Mouse (Mus musculus) urinary bladder, postnatal 10 days (tissue): ENCODE results near the gene Kif22.
"Not testable (repeated sequence)": the region's sequence is repeated elsewhere in the genome, so short reads cannot be mapped to it uniquely, and the experiment has no call there.

Experiments
- DNase-seq: peaks from one replicate; pipeline ENCODE4 v3.0.0; 2022; ENCODE audit warnings: low spot score

Kif22 gene

DNA sequence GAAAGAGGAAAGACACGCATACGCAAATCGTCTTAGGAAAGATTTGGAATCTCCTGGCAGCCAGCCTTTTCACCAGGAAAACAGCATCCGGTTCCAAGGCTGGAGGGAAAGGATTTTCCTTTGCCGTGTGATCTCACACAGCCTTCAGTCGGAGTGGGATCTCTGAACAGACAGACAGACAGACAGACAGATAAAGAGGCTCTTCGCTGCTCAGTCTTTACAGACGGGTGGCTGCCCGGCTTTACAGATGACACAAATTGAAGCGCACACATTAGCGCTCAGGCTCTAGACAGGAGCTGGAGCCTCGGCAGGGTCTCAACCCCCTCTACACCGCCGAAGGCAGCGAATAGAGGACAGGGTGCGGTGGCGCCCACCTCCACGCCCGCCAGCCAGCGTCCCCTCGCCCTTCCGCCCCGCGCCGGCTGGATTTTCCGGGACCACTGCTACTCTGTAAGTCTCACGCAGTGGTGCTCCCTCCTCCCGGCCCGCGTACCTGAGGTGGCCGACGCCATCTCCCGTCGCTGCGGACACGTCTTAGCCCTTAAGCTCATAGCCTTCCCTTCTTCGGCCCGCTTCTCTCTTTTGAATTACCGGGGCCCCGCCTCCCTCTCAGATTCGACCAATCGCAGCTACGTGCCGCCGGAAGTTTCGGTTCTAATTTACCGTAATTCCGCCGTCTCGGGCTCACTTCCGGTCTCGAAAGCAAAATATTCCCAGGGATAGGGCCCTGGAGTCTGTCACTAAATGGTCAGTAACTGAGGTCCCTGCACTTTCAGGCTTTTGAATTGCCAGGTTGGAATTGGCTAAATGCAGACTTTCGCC, at the start of gene Kif22:
Gene Kif22 (minus strand): TSS at position 621 of the 822 bp plus-strand sequence.
- peak; percentile 61 for DNase-seq

DNA sequence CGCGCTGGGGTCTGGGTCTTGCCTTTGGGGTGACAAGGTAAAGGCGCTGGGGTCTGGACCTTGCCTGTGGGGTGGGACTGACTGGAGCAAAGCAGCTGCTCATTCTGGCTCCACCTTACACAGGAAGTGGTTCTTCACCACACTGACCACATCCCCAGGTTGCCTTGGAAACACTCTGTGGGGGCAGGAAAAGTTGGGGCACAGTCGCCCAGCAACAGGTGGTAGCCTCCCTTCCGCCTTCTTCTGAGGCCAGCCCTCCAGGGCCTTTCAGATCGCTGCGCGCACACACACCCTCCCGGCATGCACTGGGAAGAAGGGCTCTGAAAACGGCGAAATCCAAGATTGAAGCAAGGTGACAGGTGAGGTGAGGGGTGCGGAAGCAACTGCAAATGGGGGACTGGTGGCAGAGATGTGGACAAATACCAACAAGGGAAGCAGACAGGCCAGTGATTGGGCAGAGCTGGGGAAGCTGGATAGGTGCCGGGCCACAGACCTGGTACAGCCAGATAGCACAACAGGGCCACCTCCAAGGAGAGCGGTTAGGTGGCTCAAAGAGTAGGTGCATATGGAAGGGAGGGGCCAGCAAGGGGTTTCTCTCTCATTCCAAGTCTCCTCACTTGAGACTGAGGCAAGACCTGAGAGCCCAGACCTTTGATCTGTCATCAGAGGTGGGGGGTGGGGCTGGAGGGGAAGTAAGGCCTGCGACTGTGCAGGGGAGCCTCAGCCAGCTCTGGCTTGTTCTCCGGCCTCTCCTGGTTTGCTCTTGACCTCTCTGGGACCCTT, 49.0 kb upstream of the Kif22 start, which contains the start of gene AI467606:
Gene AI467606 (plus strand): TSS at position 246 of the 783 bp plus-strand sequence.
- no peak for DNase-seq

DNA sequence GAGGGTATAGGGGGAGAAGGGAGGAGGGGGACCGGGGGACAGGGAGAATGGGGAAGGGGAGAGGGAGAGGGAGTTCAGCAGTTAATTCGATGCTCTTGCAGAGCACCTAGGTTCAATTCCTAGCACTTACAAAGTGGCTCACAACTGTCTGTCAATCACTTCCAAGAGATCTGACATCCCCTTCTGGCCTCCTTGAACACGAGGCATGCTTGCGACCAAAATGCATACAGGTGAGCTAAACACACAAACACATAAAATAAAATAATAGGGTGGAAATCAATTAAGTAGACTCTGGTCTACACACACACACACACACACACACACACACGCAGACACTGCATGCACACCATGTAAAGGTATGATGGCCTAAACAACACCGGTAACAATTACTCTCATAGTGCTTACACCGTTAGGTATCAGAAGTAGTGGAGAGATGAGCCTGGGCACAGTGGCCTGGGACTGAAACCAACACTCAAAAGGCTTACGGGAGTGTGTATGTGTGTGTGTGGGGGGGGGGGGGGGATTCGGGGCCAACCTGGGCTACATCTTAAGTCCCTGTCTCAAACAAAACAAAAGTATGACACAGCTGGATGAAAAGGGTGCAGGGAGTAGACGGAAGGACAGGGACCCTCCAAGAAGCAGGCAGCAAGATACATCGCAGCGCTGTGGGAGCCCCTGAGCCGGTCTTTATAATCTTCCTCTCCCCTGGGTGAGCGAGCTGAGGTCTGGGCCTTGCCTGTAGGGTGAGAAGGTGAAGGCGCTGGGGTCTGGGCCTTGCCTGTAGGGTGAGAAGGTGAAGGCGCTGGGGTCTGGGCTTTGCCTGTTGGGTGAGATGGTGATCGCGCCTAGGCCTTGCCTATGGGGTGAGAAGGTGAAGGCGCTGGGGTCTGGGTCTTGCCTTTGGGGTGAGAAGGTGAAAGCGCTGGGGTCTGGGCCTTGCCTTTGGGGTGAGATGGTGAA, 48.2 kb upstream of the Kif22 start:
- no peak for DNase-seq

DNA sequence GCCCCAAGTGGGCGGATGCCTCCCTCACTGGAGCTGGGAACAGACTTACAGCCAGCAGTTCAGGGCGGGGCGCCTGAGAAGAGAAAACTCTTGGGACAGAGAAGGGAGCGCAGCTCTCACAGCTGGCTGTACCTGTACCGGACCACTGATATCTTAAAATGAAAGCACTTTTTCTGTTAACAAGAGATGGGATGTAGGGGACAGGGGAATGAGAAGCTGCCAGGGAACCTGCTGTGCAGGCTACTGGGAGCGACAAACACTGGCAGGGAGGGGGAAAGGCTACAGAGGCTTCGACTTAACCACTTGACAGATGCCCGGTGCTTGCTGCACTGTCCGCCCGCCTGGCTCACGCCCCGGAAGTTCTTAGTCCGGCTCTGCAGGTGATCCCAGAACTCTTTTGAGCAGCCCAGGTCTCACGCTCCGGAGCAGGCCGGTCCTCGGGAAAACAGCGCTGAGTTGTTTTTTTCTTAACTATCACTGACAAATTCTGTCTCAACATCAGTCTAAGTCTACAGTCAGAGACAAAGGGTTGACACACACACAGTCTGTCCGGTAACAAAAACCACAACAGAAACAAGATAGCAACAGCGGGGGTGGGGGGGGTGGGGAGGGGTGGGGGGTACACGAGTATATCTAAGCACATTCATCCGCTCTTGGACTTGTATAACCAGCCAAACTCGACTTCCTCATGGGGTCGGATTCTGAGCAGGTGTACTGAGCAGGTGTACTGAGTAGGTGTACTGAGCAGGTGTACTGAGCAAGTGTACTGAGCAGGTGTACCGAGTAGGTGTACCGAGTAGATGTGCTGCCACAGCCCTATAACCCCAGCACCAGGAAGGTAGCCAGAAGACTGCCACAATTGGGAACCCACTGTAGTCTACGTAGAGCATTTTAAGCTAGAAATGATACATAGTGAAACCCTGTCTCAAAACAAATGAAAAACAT, 46.9 kb upstream of the Kif22 start:
- no peak for DNase-seq

DNA sequence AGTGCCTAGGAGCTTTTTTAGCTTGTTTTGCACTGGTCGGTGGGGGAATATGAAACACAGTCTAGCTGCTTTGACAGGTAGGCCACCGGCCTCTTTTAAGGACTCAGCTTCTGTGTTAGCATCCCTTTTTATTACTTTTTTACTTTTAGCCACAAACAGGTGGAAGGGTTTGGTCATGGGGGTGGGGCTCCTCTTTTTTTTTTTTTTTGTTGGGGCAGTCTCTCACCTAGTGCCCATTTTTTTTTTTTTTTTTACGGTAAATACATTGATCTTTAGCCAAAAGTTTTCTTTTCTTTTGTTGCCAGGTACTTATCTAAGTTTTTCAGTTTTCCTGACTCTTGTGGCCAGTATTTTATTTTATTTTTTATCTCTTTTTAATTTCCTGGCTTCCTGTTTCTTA, 45.8 kb upstream of the Kif22 start:
- no peak for DNase-seq

DNA sequence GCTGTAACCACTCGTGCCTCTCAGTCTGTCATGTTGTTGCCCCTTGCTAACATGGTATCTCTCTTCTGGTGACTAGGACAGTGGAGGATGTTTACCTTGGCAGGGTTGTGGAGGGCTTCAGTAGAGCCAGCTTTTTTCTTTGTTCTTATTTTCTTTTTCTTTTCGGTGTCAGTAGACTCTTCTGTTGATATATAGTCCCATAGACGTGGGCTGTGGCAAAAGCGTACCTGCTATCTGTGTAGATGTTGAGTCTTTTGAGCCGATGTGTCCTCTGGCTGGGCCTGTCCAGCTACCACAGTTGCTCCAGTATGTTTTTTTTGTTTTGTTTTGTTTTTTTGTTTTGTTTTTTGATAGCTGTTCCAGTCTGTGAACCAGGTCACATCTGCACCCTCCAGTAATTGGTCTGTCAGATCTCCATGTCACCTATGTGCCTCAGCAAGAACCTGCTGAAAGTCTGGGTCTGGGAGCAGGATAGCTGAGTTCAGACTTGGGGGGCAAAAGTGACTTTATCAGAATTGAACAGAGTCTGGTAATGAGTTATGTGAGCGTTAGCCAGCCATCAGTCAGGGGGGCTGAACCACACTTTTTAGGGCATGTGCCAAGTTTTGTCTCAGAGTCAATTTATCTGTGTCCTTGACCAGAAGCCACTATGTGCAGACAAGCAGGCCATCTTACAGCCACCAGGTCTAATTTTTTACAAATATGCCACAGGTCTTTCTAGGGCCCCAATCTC, 45.2 kb upstream of the Kif22 start, which contains the start of gene Zg16:
Gene Zg16 (minus strand): TSS at position 51 of the 733 bp plus-strand sequence.
- not testable (repeated sequence) for DNase-seq

DNA sequence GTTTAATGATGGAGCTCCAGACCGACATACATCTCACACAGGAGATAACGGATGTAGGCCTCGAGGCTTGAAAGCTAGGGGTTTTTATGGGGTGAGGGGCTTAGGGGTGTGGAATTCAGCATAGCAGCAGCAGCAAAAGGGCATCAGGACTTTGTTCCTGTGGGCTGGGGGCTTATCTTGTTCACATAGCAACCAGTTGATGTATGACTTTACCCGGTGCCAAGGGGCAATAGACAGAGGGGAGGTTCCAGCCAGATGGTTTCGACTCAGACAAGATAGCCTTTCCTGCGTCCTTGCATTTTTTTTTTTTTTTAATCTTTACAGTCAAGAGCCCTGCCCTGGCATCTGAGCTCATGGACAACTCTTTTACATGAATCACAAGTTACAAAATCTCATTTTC, 43.5 kb upstream of the Kif22 start:
- not testable (repeated sequence) for DNase-seq

DNA sequence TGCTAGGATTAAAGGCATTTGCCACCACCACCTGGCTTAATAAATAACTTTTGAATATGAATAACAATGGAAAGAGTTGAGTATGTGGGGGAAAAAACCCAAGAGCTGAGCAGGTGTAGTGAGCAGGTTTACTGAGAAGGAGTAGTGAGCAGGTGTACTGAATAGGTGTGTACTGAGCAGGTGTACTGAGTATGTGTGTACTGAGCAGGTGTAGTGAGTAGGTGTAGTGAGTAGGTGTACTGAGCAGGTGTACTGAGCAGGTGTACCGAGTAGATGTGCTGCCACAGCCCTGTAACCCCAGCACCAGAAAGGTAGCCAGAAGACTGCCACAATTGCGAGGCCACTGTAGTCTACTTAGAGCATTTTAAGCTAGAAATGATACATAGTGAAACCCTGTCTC, 42.5 kb upstream of the Kif22 start:
- no peak for DNase-seq

DNA sequence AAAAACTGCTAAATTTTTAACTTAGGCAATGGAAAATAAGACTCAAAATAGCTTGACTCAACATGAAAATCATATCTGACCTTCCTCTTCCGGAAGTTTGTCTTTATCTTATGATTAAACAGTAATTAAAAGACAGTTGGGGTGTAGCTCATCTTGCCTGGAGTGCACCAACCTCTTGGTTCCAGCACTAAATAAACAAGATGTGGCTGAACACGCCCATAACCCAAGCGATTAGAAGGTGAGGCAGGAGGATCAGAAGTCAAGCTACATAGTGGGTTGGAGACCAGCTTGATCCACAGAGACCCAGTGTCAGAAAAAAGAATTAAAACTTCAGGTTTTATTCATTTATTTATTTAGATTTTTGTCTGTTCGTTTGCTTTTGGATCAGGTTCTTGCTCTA, 41.4 kb upstream of the Kif22 start:
- DNase-seq, result no peak

DNA sequence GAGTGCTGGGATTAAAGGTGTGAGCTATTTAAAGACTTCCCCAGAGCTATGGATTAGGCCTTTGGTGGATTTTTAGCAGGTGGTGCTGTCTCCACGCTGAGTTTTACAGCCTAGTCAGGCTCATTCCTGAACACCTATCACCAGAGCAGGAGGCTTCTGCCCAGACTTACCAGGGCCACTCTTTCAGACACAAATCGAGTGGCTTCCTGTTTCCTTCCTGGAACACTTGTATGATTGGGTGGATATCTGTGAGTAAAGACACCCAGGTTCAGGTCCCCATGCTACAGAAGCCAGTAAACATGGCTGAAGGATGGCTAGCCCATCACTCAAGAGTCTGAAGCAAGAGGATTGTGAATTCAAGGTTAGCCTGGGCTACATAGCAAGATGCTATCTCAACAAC, 40.7 kb upstream of the Kif22 start:
- DNase-seq, result no peak

DNA sequence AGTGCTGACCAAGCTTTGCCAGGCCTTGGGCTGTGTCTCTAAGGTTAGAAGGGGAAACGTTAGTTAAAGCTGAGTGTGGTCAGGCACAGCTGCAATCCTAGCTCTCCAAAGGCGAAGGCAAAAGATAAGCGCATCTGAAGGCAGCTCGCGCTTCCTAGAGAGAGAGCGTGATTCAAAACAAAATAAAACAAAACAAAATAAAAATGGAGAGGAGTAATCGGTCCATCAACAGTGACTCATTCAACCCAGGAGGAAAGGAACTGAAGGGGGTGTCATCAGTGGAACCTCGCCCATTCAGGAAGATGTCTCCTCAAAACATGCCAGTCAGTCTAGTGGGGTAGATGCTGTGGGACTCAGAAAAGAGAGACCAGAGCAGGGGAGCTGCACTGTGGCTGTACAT, 40.0 kb upstream of the Kif22 start:
- no peak for DNase-seq

DNA sequence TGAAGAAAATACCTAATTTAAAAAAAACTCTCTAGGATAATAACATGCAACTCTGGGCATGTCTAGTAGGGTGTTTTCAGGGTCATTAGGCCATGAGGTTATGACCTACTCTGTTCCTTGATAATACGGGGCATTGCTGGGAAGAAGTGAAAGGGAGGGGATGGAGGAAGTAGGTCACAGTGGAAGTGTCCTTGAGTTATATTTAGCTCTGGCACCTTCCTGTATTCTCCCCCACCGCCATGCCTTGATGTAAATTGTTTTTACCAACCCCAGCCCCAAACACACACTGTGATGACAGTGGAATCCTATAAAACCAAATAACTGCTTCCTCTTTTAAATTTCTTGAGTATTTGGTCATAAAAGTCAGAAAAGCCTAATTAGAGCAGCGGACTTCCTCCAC, 37.8 kb upstream of the Kif22 start:
- no peak for DNase-seq

DNA sequence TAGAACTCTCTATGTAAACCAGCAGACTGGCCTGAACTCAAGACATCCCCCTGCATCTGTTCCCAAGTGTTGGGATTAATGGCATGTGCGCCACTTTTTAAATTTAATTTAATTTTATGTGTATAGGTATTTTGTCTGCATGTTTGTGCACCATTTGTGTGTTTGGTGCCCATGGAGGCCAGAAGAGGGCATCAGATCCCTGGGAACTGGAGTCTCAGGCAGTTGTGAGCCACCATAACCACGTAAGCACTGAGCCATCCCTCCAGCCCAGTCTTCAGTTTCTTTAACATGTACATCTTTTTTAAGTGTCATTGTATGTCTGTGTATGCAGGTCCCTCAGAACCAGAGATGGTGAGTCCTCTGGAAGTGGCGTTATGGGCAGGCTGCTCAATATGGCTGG, 35.4 kb upstream of the Kif22 start:
- DNase-seq, result no peak

DNA sequence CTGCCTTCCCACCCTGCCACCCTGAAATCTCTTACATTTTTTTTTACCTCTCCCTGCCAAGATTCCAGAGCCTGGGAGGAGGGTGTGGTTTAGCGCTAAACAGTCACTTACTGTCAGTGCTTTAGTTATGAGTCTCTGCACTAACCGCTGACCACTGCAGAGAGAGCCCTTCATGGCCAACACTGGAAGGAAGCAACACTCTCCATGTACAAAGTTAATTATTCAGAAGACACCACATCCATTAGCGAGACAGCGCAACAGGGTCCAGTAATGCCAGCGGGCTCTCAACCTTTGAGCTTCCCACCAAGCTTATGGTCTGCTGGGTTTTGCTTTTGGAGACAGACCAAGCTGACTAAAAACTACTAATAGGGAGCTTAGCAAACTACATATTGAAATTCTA, 33.9 kb upstream of the Kif22 start:
- DNase-seq, result no peak

DNA sequence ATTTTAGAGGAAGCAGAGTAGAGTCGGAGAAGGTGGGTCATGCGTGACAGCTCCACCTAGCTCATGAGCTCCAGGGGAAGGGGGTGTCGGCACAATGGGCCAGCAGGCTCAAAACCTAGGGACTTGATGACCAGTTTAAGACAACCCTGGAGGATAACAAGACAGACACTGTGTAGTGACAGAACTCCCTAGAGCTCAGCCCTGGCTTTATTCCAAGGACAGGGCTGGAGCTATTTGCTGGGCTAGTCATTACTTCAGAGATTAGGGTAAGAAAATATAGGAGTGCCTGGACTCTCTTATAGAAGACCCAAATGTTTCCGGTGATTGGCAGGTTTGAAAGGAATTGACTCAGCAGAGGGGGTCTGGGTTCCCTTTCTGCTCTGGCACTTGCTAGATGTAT, 30.9 kb upstream of the Kif22 start:
- DNase-seq, result no peak

DNA sequence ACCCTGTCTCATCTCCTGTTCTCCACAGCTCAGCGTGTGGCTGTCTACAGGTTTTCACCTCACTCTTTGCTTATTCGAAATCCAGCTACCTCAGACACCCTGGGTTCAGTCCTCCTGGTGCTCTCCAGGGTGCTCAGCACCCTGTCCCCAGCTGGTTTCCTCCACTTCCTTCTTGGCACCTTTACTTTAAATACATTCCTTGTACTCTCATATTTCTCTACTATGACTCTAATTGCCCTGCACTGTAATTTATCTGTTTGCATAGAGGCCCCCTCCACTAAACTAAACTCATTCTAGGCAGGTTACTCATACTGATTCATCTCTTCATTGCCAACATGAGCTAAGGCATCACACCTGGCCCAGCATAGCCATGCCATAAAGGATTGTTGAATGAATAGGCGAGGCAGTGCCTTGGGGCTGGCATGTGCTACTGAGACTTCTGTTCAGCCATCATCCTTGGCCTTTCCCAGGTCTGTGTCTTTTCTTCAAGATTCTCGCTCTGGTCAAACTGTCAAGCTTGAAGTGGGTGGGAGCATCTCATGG, 28.7 kb upstream of the Kif22 start:
- DNase-seq, result no peak

DNA sequence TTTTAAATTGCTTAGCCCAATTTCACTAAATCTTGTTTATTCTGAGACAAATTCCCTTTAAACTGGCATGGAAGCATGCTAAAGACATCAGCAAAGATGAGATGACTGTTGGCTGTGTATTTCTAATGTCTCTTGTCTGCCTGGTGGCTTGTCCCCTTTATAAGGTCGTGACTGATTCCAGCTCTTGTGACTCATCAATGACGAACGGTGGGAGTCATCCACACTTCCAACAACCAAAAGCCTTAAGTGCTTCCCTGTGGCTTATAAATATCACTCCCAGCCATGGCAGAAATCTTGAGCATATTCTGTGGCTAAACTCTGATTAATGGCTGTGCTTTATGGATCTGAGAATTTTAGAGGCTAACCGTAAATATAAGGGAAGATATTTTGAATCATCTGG, 24.0 kb upstream of the Kif22 start:
- no peak for DNase-seq

DNA sequence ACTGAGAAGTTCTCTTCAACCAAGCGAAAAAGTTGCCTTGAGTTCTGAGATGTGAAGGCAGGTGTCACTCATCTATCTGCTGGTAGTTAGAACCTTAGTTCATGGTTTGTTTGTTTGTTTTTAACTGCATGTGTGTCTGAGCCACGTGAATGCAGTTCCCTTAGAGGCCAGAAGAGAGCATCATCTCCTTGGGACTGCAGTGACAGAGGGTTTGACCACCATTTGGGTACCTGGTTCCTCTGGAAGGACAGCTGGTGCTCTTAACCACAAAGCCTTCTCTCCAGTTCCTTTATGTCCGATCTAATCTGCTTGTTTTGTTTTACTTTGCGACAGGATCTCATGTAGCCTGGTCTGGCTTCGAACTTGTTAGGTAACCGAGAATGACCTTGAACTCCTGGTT, 23.3 kb upstream of the Kif22 start:
- DNase-seq, result no peak

DNA sequence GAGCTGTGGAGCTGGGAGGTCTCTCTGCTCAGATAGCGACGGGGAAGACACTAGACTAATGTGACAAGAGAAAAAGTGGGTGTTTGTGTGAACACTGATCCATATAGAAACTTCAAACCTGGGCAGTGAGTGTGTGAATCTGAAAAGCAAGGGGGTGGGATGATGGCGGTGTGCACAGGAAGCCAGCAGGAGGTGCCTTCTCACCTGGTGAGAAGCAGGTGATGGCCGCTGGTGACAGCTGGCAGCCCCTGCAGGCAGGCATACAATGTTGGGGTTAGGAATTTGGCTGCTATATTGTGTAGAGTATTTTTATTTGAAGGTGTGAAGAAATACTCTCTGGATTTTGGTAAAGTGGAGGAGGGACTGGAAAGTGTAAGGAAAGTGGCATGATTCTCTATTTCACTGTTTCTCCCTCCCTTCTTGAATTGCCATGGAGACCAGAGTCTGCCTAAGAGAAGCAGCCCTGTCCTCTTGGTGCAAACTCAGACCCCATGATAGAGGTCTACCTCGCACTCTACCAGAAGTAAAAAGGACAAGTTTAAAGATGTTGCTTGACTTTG, 12.8 kb upstream of the Kif22 start:
- DNase-seq, result no peak

DNA sequence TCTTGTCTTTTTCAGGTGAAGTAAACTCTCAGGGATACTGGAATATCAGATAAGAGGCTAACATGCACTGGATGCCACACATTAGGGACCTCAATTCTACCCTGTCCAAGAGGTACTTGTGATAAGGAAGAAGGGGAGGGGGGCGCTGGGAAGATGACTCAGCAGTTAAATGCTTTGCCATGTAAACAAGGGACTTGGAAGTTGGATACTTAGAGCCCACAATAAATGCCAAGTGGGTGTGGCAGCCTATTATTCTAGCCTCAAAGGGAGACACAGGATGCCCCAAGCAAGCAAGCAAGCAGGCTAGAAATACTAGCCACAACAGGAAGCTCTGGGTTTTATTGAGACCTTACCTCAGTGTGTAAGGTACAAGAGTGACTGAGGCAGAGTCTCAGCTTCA, 11.0 kb downstream of the Kif22 start:
- no peak for DNase-seq
